Mouse (Mus musculus): ENCODE measurements at regions not wholly inside any gene's neighbourhood (a gene's known extent, or its start where the extent isn't known, plus 50 kb on each side); places are given as distances from the start of the nearest gene placed in this dataset.

- DNase-seq (ENCODE audit: low spot score in 2 of 2) = no peak
Observed at GRCm38 (mm10) chr13:15929890-15930289, 81.8 kb upstream of the Inhba start.

- no peak for DNase-seq (ENCODE audit: low spot score in 2 of 2)
Observed at GRCm38 (mm10) chr13:15931553-15932162, 80.0 kb upstream of the Inhba start.

DNA sequence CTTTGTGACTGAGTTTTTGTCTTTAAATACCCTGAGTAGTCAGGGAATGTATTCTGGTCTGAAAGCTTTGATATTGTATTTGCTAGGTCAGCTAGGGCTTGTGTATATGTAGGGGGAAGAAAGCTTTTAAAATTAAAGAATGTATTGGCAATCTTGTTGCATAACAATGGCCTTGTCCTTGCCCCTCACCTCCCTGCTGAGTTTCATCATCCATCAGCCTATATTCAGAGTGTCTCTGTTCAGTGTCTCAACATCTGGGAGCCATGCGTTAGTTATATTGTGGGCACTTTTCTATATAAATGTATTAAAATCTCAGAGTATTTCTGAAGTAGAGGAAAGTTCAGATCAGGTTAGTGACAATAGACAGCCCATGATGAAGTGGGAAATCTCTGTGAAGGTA lies 76.0 kb upstream of the Inhba start:
- DNase-seq (ENCODE audit: low spot score in 2 of 2) = no peak

DNA sequence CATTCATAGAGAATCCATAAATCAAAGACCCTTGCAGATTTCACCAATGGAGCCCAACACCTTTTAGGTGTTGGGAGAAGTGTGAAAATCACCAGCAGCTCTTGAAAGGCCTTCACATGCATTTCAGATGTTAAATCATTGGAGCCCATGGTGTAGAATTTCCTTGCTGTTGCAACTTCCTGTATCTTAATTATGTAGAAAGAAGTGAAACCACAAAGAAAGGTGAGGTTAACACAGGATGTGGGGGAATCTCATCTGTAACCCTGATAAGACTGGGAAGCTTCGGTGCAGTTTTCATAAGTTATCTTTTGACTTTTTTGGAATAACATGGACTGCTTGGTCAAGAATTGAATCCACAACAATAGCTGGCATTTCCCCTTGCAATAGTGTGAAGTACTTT lies 75.5 kb upstream of the Inhba start:
- DNase-seq (ENCODE audit: low spot score in 2 of 2) = no peak

DNA sequence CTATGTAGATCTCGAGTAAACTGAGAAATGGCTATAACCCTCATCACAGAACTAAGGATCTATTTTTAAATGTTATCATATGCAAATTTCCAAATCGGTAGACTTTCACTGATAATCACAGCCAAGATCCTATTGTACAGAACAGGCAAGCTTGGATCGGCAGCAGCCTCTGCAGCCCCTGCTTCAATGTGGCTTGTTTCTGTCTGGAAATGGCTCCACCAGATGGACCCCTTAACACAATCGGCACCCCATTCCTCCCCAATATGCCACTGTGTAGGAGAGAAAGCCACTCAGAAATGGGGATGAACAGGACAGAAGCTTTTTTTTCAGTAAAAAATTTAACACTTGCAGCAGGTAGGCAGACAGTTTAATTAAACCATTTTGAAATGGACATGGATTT lies 61.5 kb upstream of the Inhba start:
- DNase-seq (ENCODE audit: low spot score in 2 of 2) = no peak

DNA sequence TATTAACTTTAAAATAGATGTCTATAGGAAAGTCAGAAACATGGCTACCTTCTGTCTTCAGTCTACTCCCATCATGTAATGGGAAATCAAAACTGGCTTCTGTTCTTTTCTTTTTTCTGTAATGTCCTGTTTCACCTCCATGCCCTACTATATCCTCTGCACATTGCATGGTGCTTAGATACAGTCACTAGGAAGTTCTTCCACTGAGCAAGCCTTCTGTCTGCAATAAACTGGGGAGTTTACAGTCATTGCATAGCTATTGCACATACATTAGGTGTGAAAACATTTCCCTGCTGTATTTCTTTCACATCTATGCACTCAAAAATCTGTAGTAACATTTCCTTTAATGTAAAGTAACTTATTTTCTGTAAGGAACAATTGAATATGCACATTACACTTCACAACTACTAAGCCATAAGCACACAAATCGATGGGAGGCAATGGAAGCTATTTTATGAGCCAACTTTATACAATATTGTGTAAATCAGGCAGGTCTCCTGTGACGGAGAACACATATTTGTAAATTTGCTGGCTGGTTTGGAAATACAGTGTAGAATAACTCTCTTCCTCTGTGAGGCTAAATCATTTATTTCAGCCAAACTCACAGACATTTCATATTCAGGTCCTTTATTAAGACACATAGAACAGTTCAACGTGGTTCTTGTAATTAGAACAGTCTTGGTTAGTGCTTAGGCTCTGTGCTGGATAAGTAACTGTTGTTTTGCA lies 60.6 kb upstream of the Inhba start:
- no peak for DNase-seq (ENCODE audit: low spot score in 2 of 2)
